Mouse (Mus musculus) liver, embryonic 12.5 days (tissue): Measurements from ENCODE around the gene Rex2. TPM values are rescaled to one million over a fixed set of nuclear protein-coding genes. Genes with fewer than 3 reads are reported as not detected.

ENCODE experiments used
- polyA plus RNA-seq: library from polyadenylated mRNA; unstranded; fragments of >200 nt; fragmentation: Nextera tagmentation; extraction: Ambion mirVana; gene quantifications from 2 replicates; pipeline ENCODE4 v1.2.1, GENCODE M21; 2016

Rex2 gene
- polyA plus RNA-seq, 1 experiment from 2014 or later: not detected

Other genes starting within 250 kb of the Rex2 start
- not detected in 2 replicates for gene Gm21411, start 112.3 kb upstream of the Rex2 start, polyA plus RNA-seq
- gene Zfp989, start 49.9 kb upstream of the Rex2 start, polyA plus RNA-seq: 0.21 TPM in 1 of 2 replicates, not detected in the other
- 6.8 and 8.6 TPM in 2 replicates for gene Zfp991, start 110.2 kb downstream of the Rex2 start, polyA plus RNA-seq